Mouse (Mus musculus) midbrain, embryonic 14.5 days (tissue): ENCODE measurements around the gene Cdc34. TPM values are rescaled to one million over a fixed set of nuclear protein-coding genes. Genes with fewer than 3 reads are reported as not detected.

Experiments
- ATAC-seq: fragments of 200-750 bp; cut with Nextera tagmentation; 2 replicates; pipeline ENCODE4 v1.8.0; 2017; ENCODE audit warnings: moderate number of reproducible peaks, moderate library complexity; ENCODE audit not compliant: low FRiP score, low TSS enrichment
- DNase-seq: peaks from one replicate; pipeline ENCODE4 v3.0.0-alpha.2; 2015
- H3K27ac ChIP-seq: fragments of 300-500 bp; sonication (generic); replicated peaks from 2 replicates; pipeline ENCODE4 v1.5.1; 2014; ENCODE audit warnings: mild to moderate bottlenecking, low read depth, low read length, moderate library complexity
- H3K27me3 ChIP-seq: fragments of 300-500 bp; sonication (generic); 2 replicates; pipeline ENCODE4 v1.6.1; 2014; ENCODE audit warnings: low read length, control low read depth, mixed read lengths; ENCODE audit not compliant: control insufficient read depth, insufficient read depth
- H3K36me3 ChIP-seq: fragments of 300-500 bp; sonication (generic); 2 replicates; pipeline ENCODE4 v1.6.1; 2014; ENCODE audit warnings: low read length, control low read depth; ENCODE audit not compliant: control insufficient read depth, insufficient read depth
- H3K4me1 ChIP-seq: fragments of 300-500 bp; sonication (generic); 2 replicates; pipeline ENCODE4 v1.6.1; 2014; ENCODE audit warnings: mild to moderate bottlenecking, antibody characterized with exemption, low read length, control low read depth; ENCODE audit not compliant: control insufficient read depth, insufficient read depth
- H3K4me2 ChIP-seq: fragments of 300-500 bp; sonication (generic); 2 replicates; pipeline ENCODE4 v1.6.1; 2014; ENCODE audit warnings: mild to moderate bottlenecking, low read length, moderate library complexity
- H3K4me3 ChIP-seq: fragments of 300-500 bp; sonication (generic); replicated peaks from 2 replicates; pipeline ENCODE4 v1.5.1; 2014; ENCODE audit warnings: low read depth, low read length
- H3K9ac ChIP-seq: fragments of 300-500 bp; sonication (generic); replicated peaks from 2 replicates; pipeline ENCODE4 v1.6.1; 2014; ENCODE audit warnings: mild to moderate bottlenecking, low read length, moderate library complexity
- H3K9me3 ChIP-seq: fragments of 300-500 bp; sonication (generic); 2 replicates; pipeline ENCODE4 v1.6.1; 2016; ENCODE audit warnings: low read length, control low read depth, mixed read lengths; ENCODE audit not compliant: control insufficient read depth
- whole genome bisulfite sequencing: fragments of 180-500 bp; shearing (Covaris S2); extraction: QIAGEN DNeasy Blood & Tissue Kit; methylation state at CpG from one replicate; pipeline ENCODE4 v1.1.7; 2014; 5-methylcytosine and 5-hydroxymethylcytosine counted together
- polyA plus RNA-seq: library from polyadenylated mRNA; unstranded; fragments of >200 nt; fragmentation: Nextera tagmentation; extraction: Ambion mirVana; gene quantifications from 2 replicates; pipeline ENCODE4 v1.2.1, GENCODE M21; 2014

Gene Cdc34
- polyA plus RNA-seq, 1 experiment from 2014 or later, result 80.4 TPM

DNA sequence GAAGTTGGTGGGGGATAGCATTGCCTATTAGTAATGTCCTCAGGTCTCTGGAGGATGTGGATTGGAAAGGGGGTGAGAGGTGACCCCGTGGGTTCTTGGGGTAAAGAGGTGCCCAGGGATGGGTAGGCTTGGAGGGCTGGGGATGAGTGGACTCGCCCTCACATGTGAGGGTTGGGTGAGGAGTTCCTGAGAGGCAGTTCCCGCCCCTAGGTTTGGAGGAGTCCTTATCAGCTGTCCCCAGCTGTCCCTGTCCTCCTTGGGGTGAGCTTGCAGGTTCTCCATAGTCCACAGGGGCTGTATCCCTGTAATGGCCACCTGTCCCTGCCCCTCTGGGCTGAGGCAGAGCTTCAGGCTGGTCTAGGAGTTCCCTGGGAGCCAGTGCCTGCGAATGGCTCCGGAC lies 24.0 kb downstream of the Cdc34 start:
- peak overlapping the region; percentile 88 for H3K4me2 ChIP-seq
- H3K36me3 ChIP-seq, result peaks cover 25% of the 10 kb centered on the region
- no peaks in the 10 kb centered on the region for H3K27me3 ChIP-seq
- DNase-seq (no peak), ATAC-seq (no peak)
- H3K9ac ChIP-seq, result peak overlapping the region; percentile 85
- no peak overlapping the region for H3K27ac ChIP-seq
- WGBS, result 80% methylated on average over 5 of the region's 5 CpGs
- H3K4me1 ChIP-seq, result peaks cover 26% of the 10 kb centered on the region
- H3K9me3 ChIP-seq, result no peaks in the 10 kb centered on the region
- H3K4me3 ChIP-seq, result peak overlapping the region; percentile 74; the same call in 1 of the 2 replicates

GRCm38 (mm10) chr10:79706406-79707094 lies 24.6 kb downstream of the Cdc34 start:
- H3K36me3 ChIP-seq, result peaks cover 31% of the 10 kb centered on the region
- H3K4me3 ChIP-seq, result no peak overlapping the region
- ATAC-seq (no peak), DNase-seq (no peak)
- peaks cover 26% of the 10 kb centered on the region for H3K4me1 ChIP-seq
- H3K9me3 ChIP-seq, result no peaks in the 10 kb centered on the region
- peak overlapping the region; percentile 88 for H3K4me2 ChIP-seq
- no peak overlapping the region; the same call in 1 of the 2 replicates for H3K9ac ChIP-seq
- H3K27ac ChIP-seq, result no peak overlapping the region
- H3K27me3 ChIP-seq, result no peaks in the 10 kb centered on the region
- WGBS, result 91% methylated on average over 5 of the region's 5 CpGs

- DNase-seq (no peak), ATAC-seq (no peak)
- Histone ChIP-seq H3K27ac (no peak overlapping the region), H3K9ac (no peak overlapping the region), H3K4me2 (0 out of 2 replicates have a peak overlapping the region, but pooled peaks have one; percentile 88), H3K27me3 (no peaks in the 10 kb centered on the region), H3K9me3 (no peaks in the 10 kb centered on the region), H3K36me3 (peaks cover 37% of the 10 kb centered on the region), H3K4me3 (no peak overlapping the region), H3K4me1 (peaks cover 26% of the 10 kb centered on the region)
- WGBS, result 77% methylated on average over 1 of the region's 1 CpGs
Observed at GRCm38 (mm10) chr10:79707162-79707561, 25.2 kb downstream of the Cdc34 start.

DNA sequence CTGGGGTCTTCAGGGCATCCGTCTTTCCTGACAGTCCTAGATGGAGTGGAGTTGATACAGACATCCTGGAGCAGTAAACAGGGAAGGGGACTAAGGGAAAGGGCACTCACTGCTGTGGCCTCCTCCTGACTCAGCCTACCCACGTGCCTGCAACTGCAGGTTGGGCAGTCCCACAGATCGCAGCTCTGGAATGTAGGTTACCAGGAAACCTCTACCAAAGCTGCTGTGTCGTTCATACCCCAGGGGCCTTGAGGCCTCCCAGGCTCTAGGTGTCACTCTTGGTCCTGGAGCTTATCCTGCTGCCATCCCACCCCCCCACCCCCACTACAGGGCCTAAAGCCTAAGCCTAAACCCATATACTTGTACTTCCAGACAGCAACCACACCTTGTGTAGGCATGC lies 25.8 kb downstream of the Cdc34 start:
- H3K36me3 ChIP-seq, result peaks cover 38% of the 10 kb centered on the region
- WGBS, result 75% methylated on average over 4 of the region's 4 CpGs
- no peaks in the 10 kb centered on the region for H3K9me3 ChIP-seq
- ATAC-seq (no peak), DNase-seq (no peak)
- no peaks in the 10 kb centered on the region for H3K27me3 ChIP-seq
- H3K27ac ChIP-seq, result no peak overlapping the region
- H3K4me1 ChIP-seq, result peaks cover 26% of the 10 kb centered on the region
- H3K4me2 ChIP-seq, result no peak overlapping the region
- H3K9ac ChIP-seq, result no peak overlapping the region
- H3K4me3 ChIP-seq, result no peak overlapping the region

DNA sequence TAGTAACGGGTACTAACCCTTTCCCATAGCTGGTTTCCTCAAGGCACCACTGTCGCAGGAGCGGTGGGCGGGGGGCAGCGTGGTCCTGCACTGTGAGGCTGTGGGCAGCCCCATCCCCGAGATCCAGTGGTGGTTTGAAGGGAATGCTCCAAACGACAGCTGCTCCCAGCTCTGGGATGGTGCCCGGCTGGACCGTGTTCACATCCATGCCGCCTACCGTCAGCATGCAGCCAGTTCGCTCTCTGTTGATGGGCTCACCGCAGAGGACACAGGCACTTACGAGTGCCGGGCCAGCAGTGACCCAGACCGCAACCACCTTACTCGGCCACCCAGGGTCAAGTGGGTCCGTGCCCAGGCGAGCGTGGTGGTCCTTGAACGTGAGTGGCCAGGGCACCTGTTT lies 26.7 kb downstream of the Cdc34 start:
- H3K4me1 ChIP-seq, result peaks cover 26% of the 10 kb centered on the region
- H3K27ac ChIP-seq, result no peak overlapping the region
- H3K9me3 ChIP-seq, result no peaks in the 10 kb centered on the region
- ATAC-seq (no peak), DNase-seq (no peak)
- H3K36me3 ChIP-seq, result peaks cover 38% of the 10 kb centered on the region
- 94% methylated on average over 21 of the region's 21 CpGs for WGBS
- H3K4me3 ChIP-seq, result no peak overlapping the region
- H3K9ac ChIP-seq, result no peak overlapping the region
- H3K4me2 ChIP-seq, result no peak overlapping the region
- H3K27me3 ChIP-seq, result no peaks in the 10 kb centered on the region

GRCm38 (mm10) chr10:79709307-79709706 lies 27.3 kb downstream of the Cdc34 start:
- Histone ChIP-seq H3K4me2 (no peak overlapping the region), H3K27ac (no peak overlapping the region), H3K27me3 (no peaks in the 10 kb centered on the region), H3K9ac (no peak overlapping the region), H3K9me3 (no peaks in the 10 kb centered on the region), H3K4me3 (no peak overlapping the region), H3K4me1 (peaks cover 26% of the 10 kb centered on the region), H3K36me3 (peaks cover 38% of the 10 kb centered on the region)
- DNase-seq (no peak), ATAC-seq (no peak)
- WGBS, result 83% methylated on average over 7 of the region's 7 CpGs

DNA sequence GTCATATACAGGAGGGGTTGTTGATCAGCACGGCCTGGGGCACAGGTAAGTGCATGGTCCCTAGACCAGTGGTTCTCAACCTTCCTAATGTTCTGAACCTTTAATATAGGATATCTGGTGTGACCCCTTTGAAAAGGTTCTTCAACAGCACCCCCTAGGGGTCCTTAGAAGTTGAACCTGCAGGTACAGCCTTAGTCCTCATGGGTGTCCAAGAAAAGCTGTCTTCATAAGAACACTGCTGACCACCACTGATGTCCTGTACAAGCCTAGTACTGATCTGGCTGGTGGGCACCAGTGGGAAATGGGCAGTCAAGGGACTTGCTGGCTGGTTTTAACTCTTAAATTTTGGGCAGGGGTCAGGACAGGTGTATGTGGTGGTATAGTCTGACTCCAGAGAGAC lies 30.0 kb downstream of the Cdc34 start:
- ATAC-seq (0 out of 2 replicates have a peak, but pooled peaks have one; percentile 21), DNase-seq (peak; percentile 28)
- H3K4me2 ChIP-seq, result no peak overlapping the region
- H3K27me3 ChIP-seq, result peaks cover 22% of the 10 kb centered on the region
- H3K36me3 ChIP-seq, result peaks cover 38% of the 10 kb centered on the region
- H3K9ac ChIP-seq, result no peak overlapping the region
- peaks cover 5% of the 10 kb centered on the region; the same call in 1 of the 2 replicates for H3K4me1 ChIP-seq
- no peak overlapping the region for H3K27ac ChIP-seq
- WGBS, result 89% methylated on average over 1 of the region's 1 CpGs
- no peaks in the 10 kb centered on the region for H3K9me3 ChIP-seq
- no peak overlapping the region for H3K4me3 ChIP-seq

DNA sequence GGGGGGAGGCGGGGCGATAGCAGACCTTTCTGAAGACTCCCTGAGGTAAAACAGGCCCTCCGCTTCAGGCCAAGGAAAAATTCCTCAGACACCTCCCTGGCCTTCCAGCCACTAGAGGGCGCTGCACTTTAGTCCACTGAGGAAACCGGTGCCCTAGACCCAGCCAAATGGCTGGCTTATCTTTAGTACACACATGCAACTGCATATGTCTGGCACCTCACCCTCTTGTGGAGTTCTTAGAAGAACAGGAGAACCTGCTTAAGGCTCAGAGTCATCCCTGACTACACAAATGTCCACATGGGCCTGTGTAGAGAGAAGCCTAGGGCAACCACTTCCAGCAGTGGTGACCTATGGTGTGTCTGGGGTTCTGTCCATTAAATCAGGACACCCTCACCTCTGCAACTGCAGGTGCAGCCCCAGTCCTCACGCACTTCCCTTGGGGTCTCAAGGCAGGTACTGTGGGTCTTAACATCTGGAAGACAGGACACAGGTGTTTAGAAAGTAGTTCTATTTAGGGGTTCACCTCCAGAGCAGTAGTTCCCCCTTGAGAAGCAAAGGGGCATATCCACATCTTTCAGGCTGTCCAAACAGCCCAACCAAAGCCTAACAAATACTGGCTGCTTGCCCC lies 30.6 kb downstream of the Cdc34 start:
- H3K4me3 ChIP-seq, result no peak overlapping the region
- no peak overlapping the region for H3K9ac ChIP-seq
- H3K27me3 ChIP-seq, result peaks cover 27% of the 10 kb centered on the region
- no peaks in the 10 kb centered on the region for H3K9me3 ChIP-seq
- WGBS, result 10% methylated on average over 4 of the region's 6 CpGs
- H3K36me3 ChIP-seq, result peaks cover 38% of the 10 kb centered on the region
- H3K27ac ChIP-seq, result no peak overlapping the region
- DNase-seq (peak; percentile 87), ATAC-seq (0 out of 2 replicates have a peak, but pooled peaks have one; percentile 17)
- 0 out of 2 replicates have a peak, but pooled peaks cover under 1% of the 10 kb centered on the region for H3K4me1 ChIP-seq
- H3K4me2 ChIP-seq, result no peak overlapping the region

- 47% methylated on average over 1 of the region's 1 CpGs for WGBS
- Histone ChIP-seq H3K4me3 (no peak overlapping the region), H3K36me3 (peaks cover 38% of the 10 kb centered on the region), H3K4me1 (0 out of 2 replicates have a peak, but pooled peaks cover 2% of the 10 kb centered on the region), H3K27ac (no peak overlapping the region), H3K27me3 (peaks cover 33% of the 10 kb centered on the region), H3K9ac (no peak overlapping the region), H3K9me3 (no peaks in the 10 kb centered on the region), H3K4me2 (no peak overlapping the region)
- ATAC-seq (no peak), DNase-seq (no peak)
Observed at GRCm38 (mm10) chr10:79713163-79713562, 31.2 kb downstream of the Cdc34 start.
